Mouse (Mus musculus) R1 (cell line): ENCODE measurements around the gene Focad.

Experiments used
- DNase-seq: peaks from one replicate; pipeline ENCODE4 v3.0.0-alpha.2; 2018; ENCODE audit warnings: low read depth, low spot score

Gene Focad

DNA sequence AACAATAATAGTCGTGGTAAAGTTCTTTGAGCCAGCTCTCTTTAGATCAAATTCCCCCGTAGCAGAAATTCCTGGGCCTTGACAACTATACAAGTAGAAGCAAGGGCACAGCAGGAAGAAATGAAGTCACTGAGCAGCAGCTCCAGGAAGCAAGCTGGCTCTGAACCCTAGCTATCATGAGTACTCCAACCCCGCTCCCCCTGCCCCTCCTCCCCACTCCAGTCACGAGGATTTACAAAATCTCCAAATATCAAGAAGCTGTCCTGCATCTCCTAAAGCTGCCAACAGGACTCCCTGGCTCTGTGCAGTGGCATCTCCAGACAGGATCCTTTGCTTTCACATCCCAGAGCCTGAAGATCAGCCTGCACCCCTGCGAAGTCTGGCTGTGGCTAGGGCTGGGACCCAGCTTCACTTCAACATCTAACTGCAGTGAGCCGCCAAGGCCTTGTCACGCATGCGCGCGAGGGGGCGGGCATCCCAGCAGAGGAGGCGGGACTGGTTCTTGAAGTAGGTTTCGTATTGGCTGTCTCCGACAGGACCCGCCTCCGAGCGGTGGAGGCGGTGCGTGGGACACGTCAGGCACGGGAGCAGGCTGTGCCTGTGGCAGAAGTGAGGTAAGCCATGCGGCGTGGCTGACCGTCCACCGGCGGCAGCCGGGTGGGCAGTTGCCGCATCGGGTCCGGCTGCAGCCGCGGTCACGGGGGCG is at the start of gene Focad:
Gene Focad, plus strand, starts transcription at position 568 of the 706 bp plus-strand sequence.
- peak; percentile 97 for DNase-seq

DNA sequence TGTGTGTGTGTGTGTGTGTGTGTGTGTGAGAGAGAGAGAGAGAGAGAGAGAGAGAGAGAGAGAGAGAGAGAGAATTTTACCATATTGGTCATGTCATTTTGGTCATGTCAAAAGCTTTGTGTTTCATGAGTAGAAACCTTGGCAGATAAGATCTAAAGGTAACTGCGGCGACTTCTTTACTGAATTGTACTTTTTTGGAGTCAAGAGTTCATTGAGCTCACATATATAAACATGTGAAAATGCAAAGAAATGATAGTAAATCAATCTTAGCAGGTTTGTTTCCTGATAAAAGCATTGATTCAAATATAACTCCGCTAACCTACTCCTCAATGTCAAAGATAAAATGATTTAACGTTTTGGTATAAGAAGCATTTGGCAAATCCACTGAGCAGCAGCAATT is 49.3 kb upstream of the Focad start:
- no peak for DNase-seq

GRCm38 (mm10) chr4:88046280-88046679 is 48.1 kb upstream of the Focad start:
- DNase-seq, result no peak

- DNase-seq, result no peak
Measured at GRCm38 (mm10) chr4:88075388-88075787, 19.0 kb upstream of the Focad start.

DNA sequence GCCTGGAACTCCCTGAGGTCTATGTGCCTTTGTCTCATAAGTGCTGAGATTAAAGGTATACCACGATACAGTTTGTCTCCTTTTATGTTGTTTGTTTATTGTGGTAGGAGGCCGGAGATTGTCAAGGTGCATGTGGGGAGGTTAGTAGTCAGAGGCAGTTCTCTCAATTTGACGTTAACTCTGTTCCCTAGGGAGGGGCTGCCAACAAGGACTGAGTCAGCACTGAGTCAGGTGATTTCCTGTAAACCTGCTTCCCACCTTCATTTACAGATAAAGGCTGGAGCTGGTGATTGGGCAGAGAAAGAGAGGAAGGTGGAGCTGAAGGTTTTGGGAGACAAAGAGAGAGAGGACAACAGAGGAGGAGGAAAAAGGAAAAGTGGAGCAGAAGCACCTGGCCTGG is 15.4 kb upstream of the Focad start:
- DNase-seq, result peak; percentile 34

DNA sequence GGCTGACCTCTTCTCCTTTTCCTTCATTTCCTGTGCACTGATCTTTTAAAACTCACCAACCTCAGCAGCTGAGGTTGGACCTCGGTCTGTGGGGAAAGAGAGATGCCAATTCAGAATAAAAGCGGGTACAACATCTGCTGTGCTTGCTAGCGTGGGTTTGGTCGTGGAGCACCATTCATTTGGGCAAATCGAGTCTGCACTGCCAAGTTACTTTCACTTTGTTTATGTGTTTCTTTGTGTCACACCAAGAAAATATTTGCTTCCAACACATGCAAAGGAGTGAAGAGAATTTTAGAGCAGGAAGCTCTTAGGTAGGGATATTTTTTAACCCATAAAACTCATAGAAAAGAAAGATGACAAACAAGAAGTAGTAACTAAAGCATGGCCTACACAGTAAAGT is 13.0 kb upstream of the Focad start:
- DNase-seq, result no peak

DNA sequence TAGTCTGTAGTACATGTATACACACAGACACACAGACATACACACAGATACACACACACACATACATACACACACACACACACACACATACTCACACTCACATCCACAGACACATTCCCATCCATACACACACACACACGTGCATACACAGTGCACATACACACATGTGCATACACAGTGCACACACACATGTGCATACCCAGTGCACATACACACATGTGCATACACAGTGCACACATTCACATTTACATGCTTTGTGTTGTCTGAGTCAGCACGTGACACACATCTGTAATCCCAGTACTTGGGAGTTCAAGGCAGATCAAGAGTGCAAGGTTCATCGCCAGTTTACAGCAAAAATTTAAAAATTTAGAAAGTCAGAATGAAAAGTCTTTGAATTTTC is 12.5 kb upstream of the Focad start:
- no peak for DNase-seq

DNA sequence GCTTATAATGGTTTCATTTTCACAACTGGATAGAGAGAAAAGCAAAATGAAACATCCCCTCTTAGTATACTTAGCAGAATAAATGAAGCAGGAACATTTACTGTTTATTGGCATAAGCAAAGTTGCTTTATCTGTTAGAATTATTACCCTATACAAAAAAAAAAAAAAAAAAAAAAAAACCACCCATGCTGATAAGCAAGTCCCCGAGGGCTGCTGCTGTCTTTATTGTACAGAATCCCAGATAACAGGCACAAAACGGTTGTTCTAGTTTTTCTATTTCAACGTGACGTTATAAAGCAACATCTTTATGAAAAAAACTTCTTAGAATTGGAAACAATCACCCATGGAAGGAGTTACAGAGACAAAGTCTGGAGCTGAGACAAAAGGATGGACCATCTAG is 12.0 kb upstream of the Focad start:
- no peak for DNase-seq

- no peak for DNase-seq
Measured at GRCm38 (mm10) chr4:88083781-88084180, 10.6 kb upstream of the Focad start.

- DNase-seq, result no peak
Measured at GRCm38 (mm10) chr4:88090316-88090715, 4.1 kb upstream of the Focad start.

DNA sequence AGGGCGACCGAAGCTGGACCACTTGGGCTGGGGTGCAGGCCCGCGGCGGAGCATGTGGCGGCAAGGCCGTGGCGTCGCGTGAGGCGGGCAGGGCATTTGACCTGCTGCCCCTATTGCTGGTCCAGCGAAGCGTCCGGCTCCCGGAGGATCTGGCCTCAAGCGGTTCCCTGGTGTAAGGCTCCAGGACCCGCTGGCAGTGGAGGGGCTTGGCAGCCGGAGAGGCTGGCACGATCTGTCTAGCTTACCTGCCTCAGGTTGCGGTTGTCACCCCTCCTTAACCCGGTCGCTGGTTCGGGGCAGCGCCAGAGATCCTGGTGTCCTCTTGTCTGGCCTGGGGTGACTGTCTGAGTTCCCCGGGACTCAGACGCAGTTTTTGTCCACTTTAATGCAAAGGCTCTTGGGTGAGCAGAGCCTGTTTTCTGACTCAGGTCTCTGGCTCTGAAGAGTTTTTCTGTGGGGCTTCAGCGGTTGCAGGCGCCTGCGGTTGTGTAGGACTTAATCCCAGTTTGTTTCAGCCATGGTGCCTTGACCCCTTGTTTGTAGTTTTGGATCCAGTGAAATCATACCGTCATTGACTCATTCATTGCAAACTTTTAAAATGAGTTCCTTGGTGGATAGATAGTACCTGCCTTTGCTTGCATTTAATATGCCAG is 465 bp downstream of the Focad start:
- peak; percentile 42 for DNase-seq

DNA sequence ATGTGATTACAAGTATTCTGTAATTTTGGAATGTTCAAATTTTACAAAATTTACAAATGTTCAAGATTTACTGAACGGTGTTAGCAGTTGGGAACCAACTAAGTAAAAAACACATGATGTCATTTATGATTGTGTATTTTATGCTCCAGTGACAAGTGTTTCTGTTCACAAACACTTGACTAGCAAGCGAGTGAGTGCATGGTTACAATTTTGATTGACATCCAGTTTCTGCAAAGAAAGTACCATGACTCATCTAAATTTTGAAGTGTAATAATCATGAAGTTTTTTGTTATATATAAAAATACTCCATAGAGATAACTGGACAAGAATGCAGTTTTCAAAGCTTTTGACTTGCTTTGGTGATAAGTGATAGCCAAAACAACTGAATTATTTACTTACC is 1.3 kb downstream of the Focad start:
- no peak for DNase-seq

- no peak for DNase-seq
Measured at GRCm38 (mm10) chr4:88108585-88108984, 14.2 kb downstream of the Focad start.

GRCm38 (mm10) chr4:88117331-88117730 is 22.9 kb downstream of the Focad start:
- DNase-seq, result no peak

DNA sequence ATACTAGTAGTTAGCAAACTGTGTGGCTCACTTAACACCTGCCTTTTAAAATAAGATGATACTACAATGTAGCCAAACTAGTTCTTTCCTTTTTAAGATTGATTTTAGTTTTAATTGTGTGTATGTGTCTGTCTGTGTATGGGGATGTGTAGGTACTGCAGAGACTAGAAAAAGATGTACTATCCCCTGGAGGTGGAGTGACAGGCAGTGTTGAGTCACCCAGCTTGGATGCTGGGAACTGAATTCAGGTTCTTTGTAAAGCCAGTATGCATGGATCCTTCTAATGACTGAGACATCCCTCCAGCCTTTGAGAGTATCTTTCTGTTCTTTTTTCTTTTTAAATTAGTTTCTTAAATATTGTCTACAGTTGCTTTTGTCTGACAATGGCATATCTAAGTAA is 23.5 kb downstream of the Focad start:
- DNase-seq, result no peak

- DNase-seq, result no peak
Measured at GRCm38 (mm10) chr4:88118750-88119395, 24.4 kb downstream of the Focad start.

- no peak for DNase-seq
Measured at GRCm38 (mm10) chr4:88120091-88120490, 25.7 kb downstream of the Focad start.

- no peak for DNase-seq
Measured at GRCm38 (mm10) chr4:88122472-88122871, 28.0 kb downstream of the Focad start.

- DNase-seq, result no peak
Measured at GRCm38 (mm10) chr4:88135936-88136335, 41.5 kb downstream of the Focad start.

GRCm38 (mm10) chr4:88136528-88136927 is 42.1 kb downstream of the Focad start:
- DNase-seq, result no peak

- no peak for DNase-seq
Measured at GRCm38 (mm10) chr4:88138366-88138917, 44.0 kb downstream of the Focad start.

DNA sequence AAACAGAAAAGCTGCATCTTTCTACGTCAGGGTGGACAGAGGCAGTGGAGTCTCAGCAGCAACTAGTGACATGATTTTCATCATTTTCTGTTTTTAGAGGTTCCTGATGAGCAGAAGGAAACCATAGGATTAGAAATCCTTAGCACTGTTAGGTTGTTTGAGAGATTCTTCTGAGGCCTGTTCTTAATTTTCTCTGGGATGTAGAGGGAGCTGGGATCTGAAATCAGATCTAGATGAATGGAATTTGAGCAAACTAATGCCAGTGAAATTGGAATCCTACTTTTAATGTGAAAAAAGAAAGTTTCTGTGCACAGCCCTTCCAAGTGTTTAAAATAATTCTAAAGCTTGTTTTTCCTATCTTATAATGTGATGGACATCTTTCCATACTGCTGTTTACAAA is 55.0 kb downstream of the Focad start:
- DNase-seq, result no peak
